Mouse (Mus musculus) lung, embryonic 15.5 days (tissue): Measurements from ENCODE around the gene Dnm3. TPM values are rescaled to one million over a fixed set of nuclear protein-coding genes. Genes with fewer than 3 reads are reported as not detected.

Source experiments
- ATAC-seq: fragments of 200-750 bp; cut with Nextera tagmentation; 2 replicates; pipeline ENCODE4 v1.8.0; 2017; ENCODE audit warnings: moderate number of reproducible peaks, borderline replicate concordance; ENCODE audit not compliant: low FRiP score, low TSS enrichment; ENCODE audit errors: extremely low read depth
- H3K27ac ChIP-seq: fragments of 300-500 bp; sonication (generic); 2 replicates; pipeline ENCODE4 v1.5.1; 2015; ENCODE audit warnings: moderate library complexity, mild to moderate bottlenecking, inconsistent platforms
- H3K27me3 ChIP-seq: fragments of 300-500 bp; sonication (generic); 2 replicates; pipeline ENCODE4 v1.6.1; 2015; ENCODE audit warnings: inconsistent platforms
- H3K36me3 ChIP-seq: fragments of 300-500 bp; sonication (generic); 2 replicates; pipeline ENCODE4 v1.6.1; 2015; ENCODE audit warnings: inconsistent platforms
- H3K4me1 ChIP-seq: fragments of 300-500 bp; sonication (generic); 2 replicates; pipeline ENCODE4 v1.6.1; 2015; ENCODE audit warnings: inconsistent platforms
- H3K4me2 ChIP-seq: fragments of 300-500 bp; sonication (generic); 2 replicates; pipeline ENCODE4 v1.6.1; 2015; ENCODE audit warnings: inconsistent platforms, mild to moderate bottlenecking, moderate library complexity
- H3K4me3 ChIP-seq: fragments of 300-500 bp; sonication (generic); 2 replicates; pipeline ENCODE4 v1.5.1; 2015; ENCODE audit warnings: mild to moderate bottlenecking, inconsistent platforms
- H3K9ac ChIP-seq: fragments of 300-500 bp; sonication (generic); 2 replicates; pipeline ENCODE4 v1.6.1; 2015; ENCODE audit warnings: inconsistent platforms
- H3K9me3 ChIP-seq: fragments of 300-500 bp; sonication (generic); 2 replicates; pipeline ENCODE4 v1.6.1; 2016; ENCODE audit warnings: inconsistent platforms
- WGBS: fragments of 180-500 bp; shearing (Covaris S2); methylation state at CpG from one replicate; pipeline ENCODE4 v1.1.7; 2015; 5-methylcytosine and 5-hydroxymethylcytosine counted together
- polyA plus RNA-seq: library from polyadenylated mRNA; unstranded; fragments of >200 nt; fragmentation: Nextera tagmentation; extraction: Ambion mirVana; gene quantifications from 2 replicates; pipeline ENCODE4 v1.2.1, GENCODE M21; 2015

The Dnm3 gene
- polyA plus RNA-seq, 1 experiment from 2014 or later, result 2.7 TPM

DNA sequence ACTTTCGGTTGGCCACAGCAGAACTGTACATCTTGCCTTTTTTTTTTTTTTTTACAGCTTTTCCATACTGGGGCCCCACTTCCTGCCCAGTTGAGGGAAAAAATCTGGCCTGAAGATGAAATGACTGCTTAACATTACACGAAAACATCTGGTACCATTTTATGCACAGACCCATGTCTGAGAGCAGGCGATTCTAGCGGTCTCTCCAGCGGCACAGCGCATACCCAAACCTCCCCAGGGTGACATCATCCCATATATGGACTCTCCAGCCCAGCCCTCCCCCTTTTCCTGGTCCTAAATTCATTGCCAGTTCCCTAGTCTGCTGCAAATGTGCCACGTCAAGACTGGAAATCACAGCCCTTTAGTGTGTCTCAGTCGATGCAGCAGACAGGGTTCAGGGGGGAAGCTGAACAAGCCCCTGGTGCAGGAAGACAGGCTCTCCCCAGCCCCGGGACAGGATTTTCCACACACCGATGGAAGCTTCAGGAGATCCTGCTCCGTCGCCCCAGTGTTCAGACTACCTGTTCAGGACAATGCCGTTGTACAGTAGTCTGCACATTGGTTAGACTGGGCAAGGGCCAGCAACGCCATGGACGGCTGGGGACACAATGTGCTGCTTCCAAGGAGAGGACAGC, 260.4 kb downstream of the Dnm3 start:
- ATAC-seq, result peak; percentile 98
- Histone ChIP-seq H3K9me3 (no peaks in the 10 kb centered on the region), H3K4me1 (peaks cover 10% of the 10 kb centered on the region; the same call in 1 of the 2 replicates), H3K27me3 (no peaks in the 10 kb centered on the region), H3K9ac (peak overlapping the region; percentile 39), H3K36me3 (no peaks in the 10 kb centered on the region), H3K4me2 (peak overlapping the region; percentile 39), H3K4me3 (peak overlapping the region; percentile 45), H3K27ac (peak overlapping the region; percentile 92)
- WGBS, result 29% methylated on average over 15 of the region's 15 CpGs

DNA sequence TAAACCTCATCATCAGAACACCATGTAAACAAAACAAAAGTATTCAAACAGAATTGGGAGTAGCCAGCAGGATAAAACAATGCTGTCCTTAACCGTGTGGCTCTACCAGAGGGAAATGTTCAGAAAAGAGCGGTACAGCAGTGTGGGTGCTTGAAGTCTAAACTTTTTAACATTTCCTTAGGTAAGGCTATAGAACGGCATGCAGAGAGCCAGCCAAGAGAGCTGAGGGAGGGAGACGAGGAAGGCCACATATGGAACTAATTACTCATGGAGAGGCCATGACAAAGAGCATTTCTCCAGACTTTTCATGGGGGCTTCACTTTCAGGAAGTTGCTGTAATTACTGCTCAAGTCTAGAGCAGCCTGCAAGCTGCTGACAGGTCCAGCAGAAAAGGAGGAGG, 261.2 kb downstream of the Dnm3 start:
- Histone ChIP-seq H3K36me3 (no peaks in the 10 kb centered on the region), H3K4me2 (peak overlapping the region; percentile 18; the same call in 1 of the 2 replicates), H3K9me3 (no peaks in the 10 kb centered on the region), H3K9ac (no peak overlapping the region), H3K27ac (peak overlapping the region; percentile 92), H3K27me3 (no peaks in the 10 kb centered on the region), H3K4me3 (no peak overlapping the region), H3K4me1 (peaks cover 10% of the 10 kb centered on the region; the same call in 1 of the 2 replicates)
- 8% methylated on average over 4 of the region's 4 CpGs for WGBS
- peak; percentile 58; the same call in 1 of the 2 replicates for ATAC-seq

DNA sequence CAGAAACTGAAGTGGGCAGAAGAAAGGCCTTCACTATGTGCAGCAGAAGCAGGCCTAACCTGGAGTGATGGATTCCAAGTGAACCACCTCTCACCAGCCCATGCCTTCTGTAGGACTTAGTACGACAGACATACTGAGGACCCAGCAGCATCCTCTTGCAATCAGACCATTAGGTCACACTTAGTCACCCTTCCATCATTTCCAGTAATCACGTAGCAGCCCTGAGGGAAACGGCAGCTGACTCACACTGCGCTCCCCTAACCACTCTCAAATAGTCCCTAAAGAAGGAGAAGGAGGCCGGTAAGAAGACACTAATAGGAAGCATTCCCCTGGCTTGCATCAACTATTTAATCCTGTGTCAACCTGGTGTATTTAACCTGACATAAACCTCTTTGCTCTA, 262.1 kb downstream of the Dnm3 start:
- Histone ChIP-seq H3K4me2 (no peak overlapping the region), H3K9me3 (no peaks in the 10 kb centered on the region), H3K4me1 (peaks cover 14% of the 10 kb centered on the region; the same call in 1 of the 2 replicates), H3K27ac (peak overlapping the region; percentile 92), H3K27me3 (no peaks in the 10 kb centered on the region), H3K36me3 (no peaks in the 10 kb centered on the region), H3K4me3 (no peak overlapping the region), H3K9ac (no peak overlapping the region)
- no peak for ATAC-seq
- 72% methylated on average over 5 of the region's 5 CpGs for WGBS

DNA sequence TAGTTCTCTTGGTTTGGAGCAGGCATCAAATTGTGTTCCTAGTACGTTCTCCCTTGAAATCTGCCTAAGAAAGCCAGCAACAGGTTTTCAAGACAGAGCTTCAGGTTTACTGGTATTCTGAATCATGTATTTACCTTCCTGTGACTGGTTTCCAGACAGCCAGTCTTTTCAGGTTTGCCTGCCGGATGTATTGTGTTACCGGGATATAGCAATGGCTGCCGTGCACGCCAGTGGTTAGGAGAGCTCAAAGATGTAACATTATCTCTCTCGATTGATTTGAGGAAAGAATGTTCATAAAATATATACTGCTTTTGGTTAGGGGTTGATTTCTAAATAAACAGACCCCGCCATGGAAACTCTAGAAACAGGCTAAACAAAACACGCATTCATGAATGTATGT, 264.8 kb downstream of the Dnm3 start:
- no peak overlapping the region for H3K4me3 ChIP-seq
- no peaks in the 10 kb centered on the region for H3K27me3 ChIP-seq
- H3K36me3 ChIP-seq, result no peaks in the 10 kb centered on the region
- no peak overlapping the region for H3K27ac ChIP-seq
- H3K4me1 ChIP-seq, result peaks cover 34% of the 10 kb centered on the region
- no peaks in the 10 kb centered on the region for H3K9me3 ChIP-seq
- H3K4me2 ChIP-seq, result no peak overlapping the region
- WGBS, result 79% methylated on average over 8 of the region's 8 CpGs
- no peak for ATAC-seq
- H3K9ac ChIP-seq, result no peak overlapping the region

DNA sequence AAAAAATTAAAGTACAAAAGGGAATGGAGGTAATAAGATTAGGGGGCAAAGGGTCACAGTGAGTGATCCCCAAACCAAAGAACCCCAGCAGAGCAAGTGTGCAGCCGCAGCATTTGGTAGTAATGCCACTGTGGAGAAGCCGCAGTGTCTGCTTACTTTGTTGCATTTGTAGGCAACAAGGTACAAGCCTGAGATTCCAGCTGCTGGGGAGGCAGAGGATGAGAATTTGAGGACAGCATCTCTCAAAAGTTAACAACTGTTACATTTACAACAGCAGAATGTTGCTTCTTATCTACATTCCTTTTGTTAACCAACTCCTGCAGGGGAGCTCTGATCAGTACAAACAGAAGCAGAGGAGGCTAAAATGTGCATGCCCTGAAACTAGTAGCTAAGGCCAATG, 267.3 kb downstream of the Dnm3 start:
- no peak overlapping the region for H3K27ac ChIP-seq
- 77% methylated on average over 2 of the region's 2 CpGs for WGBS
- ATAC-seq, result no peak

DNA sequence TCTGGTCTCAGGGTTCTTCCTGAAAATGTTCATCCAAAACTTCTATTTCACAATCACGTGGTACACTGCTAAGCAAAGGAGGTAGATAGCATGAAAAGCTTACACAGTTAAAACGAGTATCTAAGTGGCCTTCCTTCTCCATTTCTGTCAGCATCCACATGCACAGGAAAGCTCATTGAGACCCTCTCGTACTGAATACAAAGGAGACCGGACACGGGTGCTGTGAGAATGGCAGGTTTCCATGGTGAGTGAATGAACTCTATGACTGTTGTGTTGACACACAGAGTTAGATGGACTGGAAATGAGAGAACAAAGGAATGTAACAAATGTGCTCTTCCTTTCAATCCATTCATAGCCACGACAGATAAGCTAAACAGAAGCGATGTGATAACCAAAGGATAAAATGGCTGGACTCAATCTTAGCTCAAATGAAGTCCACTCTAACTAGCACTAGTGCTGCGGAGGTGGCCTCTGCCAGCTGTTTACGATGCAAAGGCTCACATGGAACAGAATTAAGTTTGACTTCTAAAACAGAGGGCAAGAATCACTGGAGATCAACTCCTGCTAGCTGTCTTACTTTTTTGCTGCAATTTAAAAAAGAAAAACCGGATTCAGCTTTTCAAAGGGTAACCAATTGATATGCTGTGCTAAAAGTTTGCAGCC, 268.2 kb downstream of the Dnm3 start:
- H3K27ac ChIP-seq, result no peak overlapping the region
- no peaks in the 10 kb centered on the region for H3K36me3 ChIP-seq
- no peaks in the 10 kb centered on the region for H3K9me3 ChIP-seq
- no peak overlapping the region for H3K4me3 ChIP-seq
- no peaks in the 10 kb centered on the region for H3K27me3 ChIP-seq
- no peak overlapping the region for H3K4me2 ChIP-seq
- 37% methylated on average over 10 of the region's 10 CpGs for WGBS
- no peak for ATAC-seq
- H3K9ac ChIP-seq, result no peak overlapping the region
- H3K4me1 ChIP-seq, result peaks cover 24% of the 10 kb centered on the region

More for the DNA sequence above, 267.3 kb downstream of the Dnm3 start:
- H3K9ac ChIP-seq, result no peak overlapping the region
- no peaks in the 10 kb centered on the region for H3K36me3 ChIP-seq
- H3K4me1 ChIP-seq, result peaks cover 29% of the 10 kb centered on the region
- H3K4me3 ChIP-seq, result no peak overlapping the region
- no peaks in the 10 kb centered on the region for H3K27me3 ChIP-seq
- no peak overlapping the region for H3K4me2 ChIP-seq
- no peaks in the 10 kb centered on the region for H3K9me3 ChIP-seq

DNA sequence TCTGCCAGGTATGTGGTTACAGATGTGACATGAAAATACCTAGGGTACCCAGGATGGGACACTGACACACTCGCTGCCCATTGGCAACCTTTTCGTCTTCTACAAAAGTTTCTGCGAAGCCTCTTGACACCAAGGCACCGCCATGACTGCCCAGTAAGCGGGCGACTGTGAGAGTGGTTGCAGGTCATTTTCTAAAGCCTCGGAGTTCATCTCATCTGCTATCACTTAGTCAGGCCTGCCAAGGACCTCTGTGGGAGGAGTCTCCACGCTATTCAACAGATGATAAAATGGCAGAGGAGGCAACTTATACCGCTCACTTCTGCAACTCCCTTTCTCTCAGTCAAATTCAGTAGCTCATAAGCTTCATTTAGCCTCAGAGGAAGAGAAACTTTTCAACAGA, 268.8 kb downstream of the Dnm3 start:
- Histone ChIP-seq H3K4me3 (no peak overlapping the region), H3K9me3 (no peaks in the 10 kb centered on the region), H3K9ac (no peak overlapping the region), H3K4me2 (no peak overlapping the region), H3K4me1 (peaks cover 24% of the 10 kb centered on the region), H3K36me3 (no peaks in the 10 kb centered on the region), H3K27ac (0 out of 2 replicates have a peak overlapping the region, but pooled peaks have one; percentile 57), H3K27me3 (no peaks in the 10 kb centered on the region)
- ATAC-seq, result no peak
- WGBS, result 71% methylated on average over 9 of the region's 9 CpGs

DNA sequence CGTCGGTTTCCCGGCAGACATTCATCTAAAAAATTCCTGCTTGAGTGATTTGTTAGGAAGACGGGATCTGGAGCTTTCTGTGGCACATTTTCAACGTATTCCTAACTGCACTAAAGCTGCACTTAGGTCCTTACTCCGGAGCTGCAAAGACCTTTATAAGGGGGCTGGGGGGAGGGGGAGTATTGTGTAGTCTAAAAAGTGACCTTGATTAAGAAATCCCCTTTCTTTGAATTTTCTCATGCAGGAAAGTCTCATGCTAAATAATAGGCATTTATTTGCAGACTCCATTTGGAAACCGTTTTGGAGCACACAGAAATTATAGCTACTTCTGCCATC, 270.2 kb downstream of the Dnm3 start:
- Histone ChIP-seq H3K36me3 (no peaks in the 10 kb centered on the region), H3K4me3 (peak overlapping the region; percentile 16), H3K4me1 (peaks cover 30% of the 10 kb centered on the region)

DNA sequence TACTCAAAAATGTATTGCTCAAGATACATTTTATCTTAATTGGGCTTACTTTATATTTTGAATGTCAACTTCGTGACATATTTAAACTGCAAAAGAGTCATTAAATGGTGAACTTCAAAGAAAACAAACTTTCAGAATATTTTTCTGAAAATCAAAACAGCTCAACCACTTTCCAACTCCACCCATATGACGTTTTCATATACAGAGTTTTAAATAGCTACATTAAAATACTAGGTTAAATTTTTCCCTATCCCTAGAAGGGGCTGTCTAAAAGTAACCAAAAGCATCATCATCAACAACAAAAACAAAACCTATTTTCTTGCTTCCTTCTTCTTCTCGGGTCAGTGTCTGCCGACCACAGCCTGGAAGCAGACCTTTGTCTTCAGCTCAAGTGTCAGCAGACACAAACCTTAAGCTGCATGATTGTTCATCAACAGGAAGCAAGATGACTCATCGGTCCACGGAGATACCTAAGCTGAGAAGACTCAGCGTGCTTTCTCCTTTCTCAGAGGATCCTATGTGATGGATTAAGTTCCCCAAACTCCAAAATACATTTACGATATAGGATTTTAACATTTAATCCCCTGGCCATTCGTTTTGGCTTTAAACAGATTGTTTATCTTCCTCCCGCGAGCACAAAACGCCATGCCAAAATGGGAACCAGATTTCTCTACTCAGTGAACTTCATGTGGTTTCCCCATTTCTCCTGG, 270.7 kb downstream of the Dnm3 start:
- Histone ChIP-seq H3K36me3 (no peaks in the 10 kb centered on the region), H3K4me2 (peak overlapping the region; percentile 36), H3K27ac (peak overlapping the region; percentile 77), H3K9me3 (no peaks in the 10 kb centered on the region), H3K4me3 (peak overlapping the region; percentile 16), H3K27me3 (no peaks in the 10 kb centered on the region), H3K4me1 (peaks cover 34% of the 10 kb centered on the region), H3K9ac (no peak overlapping the region)
- 30% methylated on average over 12 of the region's 12 CpGs for WGBS
- ATAC-seq, result peak; percentile 45; the same call in 1 of the 2 replicates

More for the DNA sequence above, 270.2 kb downstream of the Dnm3 start:
- Histone ChIP-seq H3K27me3 (no peaks in the 10 kb centered on the region), H3K9ac (no peak overlapping the region), H3K4me2 (peak overlapping the region; percentile 36), H3K9me3 (no peaks in the 10 kb centered on the region), H3K27ac (peak overlapping the region; percentile 77)
- WGBS, result 27% methylated on average over 7 of the region's 7 CpGs
- ATAC-seq, result no peak; the same call in 1 of the 2 replicates

DNA sequence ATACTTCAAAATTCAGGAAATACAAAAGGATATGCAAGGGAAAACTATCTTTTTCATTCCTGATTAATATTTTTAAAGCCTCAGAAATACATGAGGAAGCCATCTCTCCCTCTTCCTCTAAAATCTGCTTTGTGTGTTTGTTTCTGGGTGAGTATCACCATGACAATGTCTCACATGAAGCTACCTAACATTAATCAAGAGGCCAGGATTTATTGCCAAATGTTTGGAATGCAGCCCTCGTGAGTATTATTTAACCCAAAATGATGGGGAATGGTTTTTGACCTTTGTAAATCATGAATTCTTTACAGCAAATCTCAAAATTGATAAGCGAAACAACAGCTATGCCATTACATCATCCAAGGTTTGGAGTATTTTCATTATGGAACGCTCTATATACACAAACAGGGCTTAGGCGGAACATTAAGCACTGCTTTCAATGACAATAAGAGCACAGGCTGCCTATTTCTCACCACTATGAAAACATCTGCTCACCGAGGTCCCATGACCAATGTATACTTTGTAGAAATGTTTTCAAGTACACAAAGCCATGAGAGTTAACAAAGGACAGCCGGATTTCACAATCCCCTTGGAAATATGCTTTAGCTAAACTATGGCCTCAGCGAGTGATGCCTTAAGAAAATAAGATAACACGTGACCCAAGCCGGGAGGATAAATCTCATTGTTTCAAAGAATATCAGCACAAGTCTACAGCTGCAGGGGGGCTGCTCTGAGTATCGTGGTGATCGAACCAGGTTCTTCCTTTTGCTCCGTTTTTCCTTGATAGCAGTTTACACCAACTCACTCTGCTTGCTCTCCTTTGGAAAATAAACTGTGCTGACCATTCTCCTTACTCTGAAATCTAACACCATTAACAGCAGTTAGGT, 275.1 kb downstream of the Dnm3 start:
- Histone ChIP-seq H3K4me3 (no peak overlapping the region), H3K36me3 (no peaks in the 10 kb centered on the region), H3K27ac (peak overlapping the region; percentile 51), H3K4me2 (no peak overlapping the region), H3K9me3 (no peaks in the 10 kb centered on the region), H3K9ac (no peak overlapping the region), H3K4me1 (peaks cover 21% of the 10 kb centered on the region), H3K27me3 (no peaks in the 10 kb centered on the region)
- WGBS, result 26% methylated on average over 12 of the region's 12 CpGs
- no peak for ATAC-seq

DNA sequence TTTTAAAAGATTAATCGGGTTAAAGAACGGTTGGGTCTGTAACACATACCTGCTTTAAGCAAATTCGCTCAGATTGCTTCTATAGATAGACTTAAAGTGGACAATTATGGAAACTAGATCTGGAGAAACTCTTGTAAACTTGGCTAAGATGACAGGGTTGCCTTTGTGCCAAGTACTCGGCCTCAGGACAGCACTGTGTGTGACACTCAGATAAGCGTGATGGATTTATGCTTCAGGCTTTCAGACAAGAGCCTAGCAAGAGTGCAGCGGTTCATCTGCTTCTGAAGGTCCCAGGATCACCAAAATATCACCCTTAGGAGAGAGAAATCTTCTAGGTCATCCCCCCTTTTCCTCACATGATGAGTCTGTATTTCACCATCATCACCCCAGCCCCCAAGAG, 277.4 kb downstream of the Dnm3 start:
- H3K4me2 ChIP-seq, result no peak overlapping the region
- no peak overlapping the region for H3K4me3 ChIP-seq
- peaks cover 25% of the 10 kb centered on the region for H3K4me1 ChIP-seq
- H3K27me3 ChIP-seq, result no peaks in the 10 kb centered on the region
- H3K9ac ChIP-seq, result no peak overlapping the region
- no peaks in the 10 kb centered on the region for H3K9me3 ChIP-seq
- peak; percentile 52; the same call in 1 of the 2 replicates for ATAC-seq
- no peaks in the 10 kb centered on the region for H3K36me3 ChIP-seq
- WGBS, result 49% methylated on average over 6 of the region's 6 CpGs
- no peak overlapping the region for H3K27ac ChIP-seq
